Mouse (Mus musculus): ENCODE measurements around the gene Atp2b2. TPM values are rescaled to one million over a fixed set of nuclear protein-coding genes. Genes with fewer than 3 reads are reported as not detected.
A peak's percentile ranks its signal among the peaks of the same experiment; 100 is the strongest.

Atp2b2 gene
- polyA plus RNA-seq, 1 experiment from 2014 or later = 13.4 TPM

DNA sequence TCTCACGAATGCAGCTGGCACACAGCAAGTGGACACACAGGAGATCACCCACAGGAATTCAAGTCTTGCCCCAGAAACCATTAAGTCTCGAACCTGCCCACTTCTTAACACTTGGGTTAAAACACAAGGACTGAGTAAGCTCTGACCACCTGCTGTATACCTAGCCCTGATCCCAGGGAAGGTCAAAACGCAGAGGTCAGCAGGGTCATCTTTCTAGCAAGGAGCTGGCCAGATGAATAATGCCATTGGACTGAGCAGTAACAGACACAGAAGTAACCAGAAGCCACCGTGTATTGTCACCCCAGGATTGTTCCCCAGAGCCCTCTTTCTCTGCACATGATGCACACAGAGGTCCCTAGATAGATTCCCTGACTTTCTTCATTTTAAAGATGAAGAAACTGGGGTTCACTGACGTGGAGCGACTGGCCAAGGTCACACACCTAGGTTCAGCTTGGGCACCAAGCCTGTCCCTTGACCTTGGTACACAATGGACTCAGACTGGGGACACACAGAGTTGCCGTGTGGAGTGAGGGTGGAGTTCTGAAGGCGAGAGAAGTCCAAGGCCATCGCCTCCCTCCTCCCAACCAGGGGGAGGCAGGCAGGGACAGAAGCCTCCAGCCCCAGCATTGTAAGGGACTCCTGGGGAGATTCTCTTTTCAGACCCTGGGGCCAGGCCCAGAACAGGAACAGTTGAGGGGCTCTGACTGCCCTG is 182.2 kb downstream of the Atp2b2 start:
- no peaks in the 10 kb centered on the region for H3K9me3 ChIP-seq (replicated peaks; ENCODE audit: control insufficient read depth, low read length)
- H3K4me1 ChIP-seq (ENCODE audit: control insufficient read depth, insufficient read depth, low read length) = peaks cover 49% of the 10 kb centered on the region
- DNase-seq (ENCODE audit: low spot score) (no peak), ATAC-seq (no peak)
- no peaks in the 10 kb centered on the region for H3K36me3 ChIP-seq (ENCODE audit: control insufficient read depth, insufficient read depth, low read length)
- peak overlapping the region; percentile 29; the same call in 1 of the 2 replicates for H3K9ac ChIP-seq (ENCODE audit: low read length)
- 52% methylated on average over 9 of the region's 9 CpGs for WGBS
- no peak overlapping the region for H3K4me3 ChIP-seq (ENCODE audit: low read depth, low read length)
- H3K4me2 ChIP-seq (ENCODE audit: low read length) = no peak overlapping the region
- H3K27me3 ChIP-seq (replicated peaks; ENCODE audit: control insufficient read depth, insufficient read depth, low read length) = no peaks in the 10 kb centered on the region
- peak overlapping the region; percentile 94 for H3K27ac ChIP-seq (ENCODE audit: low read depth, low read length)

DNA sequence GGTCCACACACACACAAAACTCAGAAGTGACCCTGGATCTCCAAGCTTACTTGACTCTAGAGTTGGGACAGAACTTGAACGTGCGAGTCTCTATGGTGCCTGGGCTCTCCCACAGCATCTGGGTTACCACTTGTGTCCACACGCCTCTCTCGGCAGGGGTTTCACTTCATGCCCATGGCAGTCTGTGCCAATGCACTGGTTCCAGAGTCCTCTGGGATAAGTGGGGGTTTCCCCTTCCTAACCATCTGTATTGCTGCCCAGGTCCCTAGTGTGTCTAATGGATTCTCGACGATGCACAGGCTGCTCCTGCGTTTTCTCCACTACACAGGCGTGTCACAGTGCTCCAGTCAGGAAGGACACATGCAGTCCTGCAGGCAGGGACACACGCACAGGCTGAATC is 184.1 kb downstream of the Atp2b2 start:
- no peaks in the 10 kb centered on the region for H3K36me3 ChIP-seq (ENCODE audit: control insufficient read depth, insufficient read depth, low read length)
- H3K27me3 ChIP-seq (replicated peaks; ENCODE audit: control insufficient read depth, insufficient read depth, low read length) = no peaks in the 10 kb centered on the region
- H3K4me1 ChIP-seq (ENCODE audit: control insufficient read depth, insufficient read depth, low read length) = peaks cover 50% of the 10 kb centered on the region
- DNase-seq (ENCODE audit: low spot score) = no peak
- no peak overlapping the region for H3K4me3 ChIP-seq (ENCODE audit: low read depth, low read length)
- H3K9ac ChIP-seq (ENCODE audit: low read length) = no peak overlapping the region
- WGBS = 80% methylated on average over 9 of the region's 9 CpGs
- ATAC-seq = no peak
- H3K4me2 ChIP-seq (ENCODE audit: low read length) = no peak overlapping the region
- H3K9me3 ChIP-seq (replicated peaks; ENCODE audit: control insufficient read depth, low read length) = no peaks in the 10 kb centered on the region
- H3K27ac ChIP-seq (ENCODE audit: low read depth, low read length) = peak overlapping the region; percentile 88; the same call in 1 of the 2 replicates

DNA sequence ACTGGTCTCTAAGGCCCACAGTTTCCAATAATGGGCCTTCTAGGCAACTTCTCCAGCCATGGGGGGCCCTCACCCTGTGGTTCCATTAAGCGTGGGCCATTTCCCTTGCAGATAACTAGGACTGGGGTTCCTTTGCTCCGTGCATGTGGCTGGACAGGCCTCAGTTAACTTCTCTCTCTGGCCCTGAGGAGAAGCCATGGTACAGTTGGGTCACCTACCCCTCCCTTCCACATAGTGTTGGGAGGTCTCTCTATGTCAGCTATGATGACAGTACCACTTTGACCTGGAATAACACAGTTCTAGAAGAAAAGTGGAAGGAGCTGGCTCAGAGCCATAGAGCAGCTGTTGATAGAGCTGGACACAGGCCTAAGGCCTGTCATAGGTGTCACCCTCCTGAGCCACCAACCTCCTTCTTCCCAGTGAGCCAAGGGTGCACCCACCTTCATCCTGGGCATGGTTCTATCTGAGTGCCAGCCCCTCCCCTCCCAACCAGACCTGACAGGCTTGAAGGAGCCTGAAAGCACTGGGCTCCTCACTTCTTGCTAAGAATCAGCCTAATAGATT is 185.0 kb downstream of the Atp2b2 start:
- no peak for ATAC-seq

DNA sequence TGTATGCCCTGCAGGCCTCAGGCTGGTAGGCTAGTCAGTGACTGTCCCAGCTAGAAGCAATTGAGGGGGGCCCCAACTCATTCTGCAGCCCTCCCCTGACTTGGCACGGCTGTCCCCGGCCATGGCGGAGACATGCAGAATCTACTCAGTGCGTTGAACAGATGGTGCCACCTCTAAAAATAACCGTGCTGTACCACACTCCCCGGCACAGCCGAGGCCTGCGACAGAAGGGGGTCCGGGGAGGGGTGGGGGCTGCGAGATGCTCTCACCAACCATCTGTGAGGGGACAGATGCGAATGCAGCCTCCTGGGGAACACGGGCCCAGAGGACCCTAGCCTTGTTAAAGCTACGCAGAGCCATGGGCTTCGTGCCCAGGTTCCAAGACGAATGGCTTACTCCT is 185.6 kb downstream of the Atp2b2 start:
- H3K27ac ChIP-seq (ENCODE audit: low read depth, low read length) = peak overlapping the region; percentile 88; the same call in 1 of the 2 replicates
- H3K36me3 ChIP-seq (ENCODE audit: control insufficient read depth, insufficient read depth, low read length) = no peaks in the 10 kb centered on the region
- H3K4me3 ChIP-seq (ENCODE audit: low read depth, low read length) = no peak overlapping the region
- WGBS = 60% methylated on average over 15 of the region's 15 CpGs
- H3K27me3 ChIP-seq (replicated peaks; ENCODE audit: control insufficient read depth, insufficient read depth, low read length) = no peaks in the 10 kb centered on the region
- DNase-seq (ENCODE audit: low spot score) (peak; percentile 92), ATAC-seq (peak; percentile 76)
- H3K9me3 ChIP-seq (replicated peaks; ENCODE audit: control insufficient read depth, low read length) = no peaks in the 10 kb centered on the region
- no peak overlapping the region for H3K9ac ChIP-seq (ENCODE audit: low read length)
- peaks cover 50% of the 10 kb centered on the region for H3K4me1 ChIP-seq (ENCODE audit: control insufficient read depth, insufficient read depth, low read length)
- H3K4me2 ChIP-seq (ENCODE audit: low read length) = no peak overlapping the region

More for the DNA sequence above, 185.0 kb downstream of the Atp2b2 start:
- H3K4me3 ChIP-seq (ENCODE audit: low read depth, low read length) = no peak overlapping the region
- peaks cover 52% of the 10 kb centered on the region for H3K4me1 ChIP-seq (ENCODE audit: control insufficient read depth, insufficient read depth, low read length)
- H3K36me3 ChIP-seq (ENCODE audit: control insufficient read depth, insufficient read depth, low read length) = no peaks in the 10 kb centered on the region
- no peak overlapping the region for H3K9ac ChIP-seq (ENCODE audit: low read length)
- peak overlapping the region; percentile 88 for H3K27ac ChIP-seq (ENCODE audit: low read depth, low read length)
- H3K9me3 ChIP-seq (replicated peaks; ENCODE audit: control insufficient read depth, low read length) = no peaks in the 10 kb centered on the region
- DNase-seq (ENCODE audit: low spot score) = peak; percentile 55
- WGBS = 41% methylated on average over 2 of the region's 2 CpGs
- no peak overlapping the region for H3K4me2 ChIP-seq (ENCODE audit: low read length)
- no peaks in the 10 kb centered on the region for H3K27me3 ChIP-seq (replicated peaks; ENCODE audit: control insufficient read depth, insufficient read depth, low read length)

DNA sequence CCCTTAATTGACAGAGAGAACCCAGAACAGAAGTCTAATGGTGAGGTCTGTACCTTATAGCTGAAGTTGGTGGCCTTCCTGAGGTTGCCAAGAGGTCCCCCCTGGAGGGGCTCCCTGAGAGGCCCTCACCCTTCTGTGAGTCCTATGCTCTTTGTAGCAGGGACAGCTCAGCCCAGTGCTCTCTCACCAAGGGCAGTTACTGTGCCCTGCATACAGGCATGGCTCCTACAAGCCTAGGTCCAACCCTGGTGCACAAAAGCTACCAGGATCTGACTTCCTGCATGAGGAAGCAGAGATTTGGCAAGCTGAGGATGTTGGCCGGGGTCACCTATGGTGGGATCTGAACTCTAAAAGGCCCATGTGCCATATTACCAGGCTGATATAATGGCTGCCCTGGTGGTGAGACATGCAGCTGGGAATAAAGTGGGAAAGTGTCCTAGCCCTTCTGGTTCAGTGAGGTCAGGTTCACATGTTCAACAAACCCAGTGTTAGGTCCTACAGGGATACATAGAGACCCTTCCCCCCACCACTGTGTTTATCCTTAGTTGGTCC is 186.2 kb downstream of the Atp2b2 start:
- Histone ChIP-seq H3K36me3 (ENCODE audit: control insufficient read depth, insufficient read depth, low read length) (no peaks in the 10 kb centered on the region), H3K4me2 (ENCODE audit: low read length) (no peak overlapping the region), H3K9ac (ENCODE audit: low read length) (no peak overlapping the region), H3K4me1 (ENCODE audit: control insufficient read depth, insufficient read depth, low read length) (peaks cover 45% of the 10 kb centered on the region), H3K9me3 (replicated peaks; ENCODE audit: control insufficient read depth, low read length) (no peaks in the 10 kb centered on the region), H3K4me3 (ENCODE audit: low read depth, low read length) (no peak overlapping the region), H3K27ac (ENCODE audit: low read depth, low read length) (peak overlapping the region; percentile 88), H3K27me3 (replicated peaks; ENCODE audit: control insufficient read depth, insufficient read depth, low read length) (no peaks in the 10 kb centered on the region)
- no peak for ATAC-seq
- 83% methylated on average over 1 of the region's 1 CpGs for WGBS
- no peak for DNase-seq (ENCODE audit: low spot score)

DNA sequence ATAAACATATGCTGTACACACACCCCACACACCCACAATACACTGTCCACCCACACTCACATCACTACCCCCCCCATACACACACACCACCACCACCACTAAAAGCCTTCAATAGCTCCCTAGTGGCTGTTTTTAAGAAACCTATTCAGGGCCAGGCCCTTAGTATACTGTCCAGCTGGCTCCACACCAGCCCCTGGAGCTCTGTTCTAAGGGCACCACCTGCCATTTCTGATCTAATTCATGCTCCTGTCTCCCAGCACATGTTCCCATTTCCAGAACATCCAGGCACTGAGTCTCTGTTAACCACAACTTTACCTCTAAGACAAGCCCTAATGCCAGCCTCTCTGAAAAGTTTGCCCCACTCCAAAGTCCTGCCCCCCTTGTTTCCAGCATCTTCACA is 186.8 kb downstream of the Atp2b2 start:
- H3K4me3 ChIP-seq (ENCODE audit: low read depth, low read length) = no peak overlapping the region
- peak overlapping the region; percentile 88 for H3K27ac ChIP-seq (ENCODE audit: low read depth, low read length)
- H3K4me1 ChIP-seq (ENCODE audit: control insufficient read depth, insufficient read depth, low read length) = peaks cover 39% of the 10 kb centered on the region
- no peak overlapping the region for H3K4me2 ChIP-seq (ENCODE audit: low read length)
- peak; percentile 50 for DNase-seq (ENCODE audit: low spot score)
- H3K9ac ChIP-seq (ENCODE audit: low read length) = no peak overlapping the region
- no peaks in the 10 kb centered on the region for H3K36me3 ChIP-seq (ENCODE audit: control insufficient read depth, insufficient read depth, low read length)
- 0 out of 2 replicates have a peak, but pooled peaks have one; percentile 5 for ATAC-seq
- H3K27me3 ChIP-seq (replicated peaks; ENCODE audit: control insufficient read depth, insufficient read depth, low read length) = no peaks in the 10 kb centered on the region
- no peaks in the 10 kb centered on the region for H3K9me3 ChIP-seq (replicated peaks; ENCODE audit: control insufficient read depth, low read length)

DNA sequence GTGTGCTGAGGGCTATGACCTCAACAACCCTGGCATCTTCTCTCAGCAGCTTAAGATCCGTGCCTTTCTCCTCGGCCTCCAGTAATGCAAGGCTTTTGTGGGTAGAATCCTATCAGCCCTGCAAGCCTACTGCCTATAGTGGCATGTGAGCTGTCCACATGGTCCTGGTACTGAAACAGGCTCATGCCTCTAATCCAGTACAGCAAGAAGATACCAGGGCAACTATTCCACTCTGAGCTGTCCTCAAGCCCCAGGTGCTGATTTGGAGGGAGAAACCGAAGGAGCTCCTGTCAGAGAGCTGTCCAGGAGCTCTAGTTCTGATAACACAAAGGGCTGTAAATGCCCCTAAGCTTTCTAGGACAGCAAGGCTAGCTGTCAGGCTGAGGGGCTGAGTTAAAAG is 190.1 kb downstream of the Atp2b2 start:
- no peaks in the 10 kb centered on the region for H3K36me3 ChIP-seq (ENCODE audit: control insufficient read depth, insufficient read depth, low read length)
- no peak overlapping the region for H3K9ac ChIP-seq (ENCODE audit: low read length)
- H3K4me3 ChIP-seq (ENCODE audit: low read depth, low read length) = no peak overlapping the region
- WGBS = 6% methylated on average over 3 of the region's 3 CpGs
- H3K27me3 ChIP-seq (replicated peaks; ENCODE audit: control insufficient read depth, insufficient read depth, low read length) = no peaks in the 10 kb centered on the region
- H3K27ac ChIP-seq (ENCODE audit: low read depth, low read length) = no peak overlapping the region; the same call in 1 of the 2 replicates
- H3K9me3 ChIP-seq (replicated peaks; ENCODE audit: control insufficient read depth, low read length) = no peaks in the 10 kb centered on the region
- ATAC-seq = no peak
- peak; percentile 65 for DNase-seq (ENCODE audit: low spot score)
- H3K4me2 ChIP-seq (ENCODE audit: low read length) = no peak overlapping the region
- peaks cover 24% of the 10 kb centered on the region for H3K4me1 ChIP-seq (ENCODE audit: control insufficient read depth, insufficient read depth, low read length)

DNA sequence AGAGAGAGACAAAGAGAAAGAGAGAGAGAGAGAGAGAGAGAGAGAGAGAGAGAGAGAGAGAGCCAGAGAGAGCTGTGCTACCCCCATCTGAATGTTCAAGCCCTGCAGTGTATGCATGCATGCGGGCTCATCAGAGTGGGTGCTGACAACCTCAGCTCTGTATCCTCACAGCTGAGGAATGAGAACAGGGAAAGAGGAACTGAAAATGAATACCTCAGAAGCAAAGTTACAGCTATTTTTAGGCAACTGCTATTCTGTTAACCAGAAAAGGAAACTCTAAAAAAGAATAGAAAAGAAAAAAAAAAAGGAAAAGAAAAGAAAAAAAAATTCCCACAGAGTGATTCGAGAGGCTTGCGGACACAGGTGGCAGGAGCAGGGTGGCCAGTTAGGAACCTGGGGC is 192.6 kb downstream of the Atp2b2 start:
- Histone ChIP-seq H3K36me3 (ENCODE audit: control insufficient read depth, insufficient read depth, low read length) (no peaks in the 10 kb centered on the region), H3K4me2 (ENCODE audit: low read length) (no peak overlapping the region), H3K9me3 (replicated peaks; ENCODE audit: control insufficient read depth, low read length) (no peaks in the 10 kb centered on the region), H3K9ac (ENCODE audit: low read length) (no peak overlapping the region), H3K27me3 (replicated peaks; ENCODE audit: control insufficient read depth, insufficient read depth, low read length) (no peaks in the 10 kb centered on the region), H3K4me3 (ENCODE audit: low read depth, low read length) (no peak overlapping the region), H3K4me1 (ENCODE audit: control insufficient read depth, insufficient read depth, low read length) (peaks cover 4% of the 10 kb centered on the region), H3K27ac (ENCODE audit: low read depth, low read length) (no peak overlapping the region)
- no peak for ATAC-seq
- DNase-seq (ENCODE audit: low spot score) = no peak
- 87% methylated on average over 3 of the region's 3 CpGs for WGBS

DNA sequence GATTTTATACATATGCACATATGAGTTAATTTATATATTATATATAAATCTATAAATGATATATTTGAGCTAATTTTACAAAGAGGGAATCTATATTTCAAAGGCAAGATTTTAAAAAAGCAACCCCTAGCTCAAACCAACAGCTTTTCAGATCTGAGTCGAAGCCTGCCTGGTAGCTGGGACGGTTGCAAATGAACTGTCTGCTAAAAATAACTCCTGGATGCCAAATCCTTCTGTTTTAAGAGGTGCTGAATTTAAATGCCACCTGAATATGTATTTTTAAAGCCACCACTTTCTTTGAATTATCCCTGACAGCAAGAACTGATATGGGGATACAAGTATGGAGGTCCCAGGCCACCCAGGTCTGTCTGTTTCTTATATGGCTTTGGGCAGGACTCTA is 193.8 kb downstream of the Atp2b2 start:
- H3K9ac ChIP-seq (ENCODE audit: low read length) = no peak overlapping the region
- H3K27ac ChIP-seq (ENCODE audit: low read depth, low read length) = no peak overlapping the region
- H3K4me1 ChIP-seq (ENCODE audit: control insufficient read depth, insufficient read depth, low read length) = peaks cover 4% of the 10 kb centered on the region
- ATAC-seq (no peak), DNase-seq (ENCODE audit: low spot score) (no peak)
- H3K9me3 ChIP-seq (replicated peaks; ENCODE audit: control insufficient read depth, low read length) = no peaks in the 10 kb centered on the region
- no peak overlapping the region for H3K4me3 ChIP-seq (ENCODE audit: low read depth, low read length)
- 72% methylated on average over 2 of the region's 2 CpGs for WGBS
- no peaks in the 10 kb centered on the region for H3K27me3 ChIP-seq (replicated peaks; ENCODE audit: control insufficient read depth, insufficient read depth, low read length)
- no peaks in the 10 kb centered on the region for H3K36me3 ChIP-seq (ENCODE audit: control insufficient read depth, insufficient read depth, low read length)
- H3K4me2 ChIP-seq (ENCODE audit: low read length) = no peak overlapping the region

Measured in forebrain, embryonic 14.5 days (tissue).